Mouse (Mus musculus) MEL (cell line): Measurements from ENCODE around the gene Cdk5. TPM values are rescaled to one million over a fixed set of nuclear protein-coding genes. Genes with fewer than 3 reads are reported as not detected.
A peak's percentile ranks its signal among the peaks of the same experiment; 100 is the strongest.

ENCODE experiments used
- DNase-seq: peaks from one replicate; pipeline ENCODE4 v3.0.0; 2011; ENCODE audit warnings: low read depth, low spot score
- H3K27ac ChIP-seq: 2 replicates; pipeline ENCODE4 v1.5.1; 2012; ENCODE audit warnings: low read depth, mild to moderate bottlenecking, control low read depth, low read length, moderate library complexity; ENCODE audit not compliant: control insufficient read depth
- H3K27me3 ChIP-seq, 2 experiments: fragments of 150-350 bp in 1 of 2; sonication (generic) in 1 of 2; 2 replicates each; pipeline ENCODE4 v1.6.1; 2012; ENCODE audit warnings: low read length in 2 of 2, mild to moderate bottlenecking in 2 of 2, improper control_type of control experiment in 1 of 2, moderate library complexity in 1 of 2; ENCODE audit not compliant: insufficient read depth in 2 of 2, control insufficient read depth in 1 of 2
- H3K36me3 ChIP-seq, 2 experiments: 2 replicates each; pipeline ENCODE4 v1.6.1; 2012 to 2014; ENCODE audit warnings: low read length in 2 of 2, improper control_type of control experiment in 1 of 2, inconsistent platforms in 1 of 2, mild to moderate bottlenecking in 1 of 2; ENCODE audit not compliant: insufficient read depth in 2 of 2, control insufficient read depth in 1 of 2
- H3K4me1 ChIP-seq, 2 experiments: fragments of 150-350 bp in 1 of 2; sonication (generic) in 1 of 2; 2 replicates each; pipeline ENCODE4 v1.6.1; 2012; ENCODE audit warnings: low read length in 2 of 2, improper control_type of control experiment in 1 of 2, mild to moderate bottlenecking in 1 of 2; ENCODE audit not compliant: insufficient read depth in 2 of 2, control insufficient read depth in 1 of 2
- H3K4me3 ChIP-seq, 2 experiments: fragments of 150-350 bp in 1 of 2; sonication (generic) in 1 of 2; 2 replicates each; pipeline ENCODE4 v1.5.1; 2012; ENCODE audit warnings: low read depth in 2 of 2, low read length in 2 of 2, mild to moderate bottlenecking in 2 of 2, moderate library complexity in 2 of 2, control low read depth in 1 of 2, improper control_type of control experiment in 1 of 2; ENCODE audit not compliant: control insufficient read depth in 1 of 2, insufficient read depth in 1 of 2
- H3K79me2 ChIP-seq: 2 replicates; pipeline ENCODE4 v1.6.1; 2012; ENCODE audit warnings: mild to moderate bottlenecking, low read length, moderate library complexity; ENCODE audit not compliant: control insufficient read depth, poor library complexity, insufficient read depth
- H3K9ac ChIP-seq: 2 replicates; pipeline ENCODE4 v1.6.1; 2012; ENCODE audit warnings: low read depth, mild to moderate bottlenecking, control low read depth, low read length, moderate library complexity; ENCODE audit not compliant: control insufficient read depth, poor library complexity, severe bottlenecking
- H3K9me3 ChIP-seq: fragments of 150-350 bp; sonication (generic); replicated peaks from 2 replicates; pipeline ENCODE4 v1.6.1; 2012; ENCODE audit warnings: mild to moderate bottlenecking, low read length, improper control_type of control experiment, moderate library complexity; ENCODE audit not compliant: insufficient read depth
- BHLHE40 ChIP-seq: IDR thresholded peaks from 2 replicates; pipeline ENCODE4 v1.6.1; 2012; ENCODE audit warnings: low read depth, mild to moderate bottlenecking, inconsistent platforms, low read length, improper control_type of control experiment, borderline replicate concordance
- CHD1 ChIP-seq: IDR thresholded peaks from 2 replicates; pipeline ENCODE4 v1.6.1; 2012; ENCODE audit warnings: low read depth, mild to moderate bottlenecking, inconsistent platforms, low read length, improper control_type of control experiment
- CHD2 ChIP-seq: IDR thresholded peaks from 2 replicates; pipeline ENCODE4 v1.6.1; 2011; ENCODE audit warnings: low read length, improper control_type of control experiment
- CTCF ChIP-seq, 3 experiments: IDR thresholded peaks in 2 of 3; conservative IDR thresholded peaks in 1 of 3; 2 replicates each; pipeline ENCODE4 v1.5.1; 2011 to 2012; ENCODE audit warnings: low read length in 3 of 3, low read depth in 2 of 3, mild to moderate bottlenecking in 2 of 3, improper control_type of control experiment in 1 of 3, inconsistent platforms in 1 of 3, mixed read lengths in 1 of 3, moderate library complexity in 1 of 3; ENCODE audit not compliant: control insufficient read depth in 1 of 3, insufficient read depth in 1 of 3, poor library complexity in 1 of 3, severe bottlenecking in 1 of 3
- E2F4 ChIP-seq: IDR thresholded peaks from 2 replicates; pipeline ENCODE4 v1.6.1; 2011; ENCODE audit warnings: low read depth, low read length, improper control_type of control experiment, borderline replicate concordance
- ELF1 ChIP-seq: IDR thresholded peaks from 2 replicates; pipeline ENCODE4 v1.6.1; 2014; ENCODE audit warnings: low read depth, mild to moderate bottlenecking, inconsistent platforms, low read length, improper control_type of control experiment, moderate library complexity
- EP300 ChIP-seq, 2 experiments: IDR thresholded peaks; 2 replicates each; pipeline ENCODE4 v1.6.1; 2011; ENCODE audit warnings: improper control_type of control experiment in 2 of 2, low read length in 2 of 2, low read depth in 1 of 2, mild to moderate bottlenecking in 1 of 2
- ETS1 ChIP-seq: IDR thresholded peaks from 2 replicates; pipeline ENCODE4 v1.6.1; 2012; ENCODE audit warnings: low read depth, mild to moderate bottlenecking, inconsistent platforms, low read length, improper control_type of control experiment, moderate library complexity
- GATA1 ChIP-seq: IDR thresholded peaks from 2 replicates; pipeline ENCODE4 v1.6.1; 2011; ENCODE audit warnings: low read depth, low read length, improper control_type of control experiment
- HCFC1 ChIP-seq: IDR thresholded peaks from 2 replicates; pipeline ENCODE4 v1.6.1; 2012; ENCODE audit warnings: low read depth, mild to moderate bottlenecking, inconsistent platforms, low read length, improper control_type of control experiment, moderate library complexity
- JUND ChIP-seq: IDR thresholded peaks from 2 replicates; pipeline ENCODE4 v1.6.1; 2011; ENCODE audit warnings: low read depth, mild to moderate bottlenecking, improper control_type of control experiment, low read length
- KAT2A ChIP-seq: conservative IDR thresholded peaks from 2 replicates; pipeline ENCODE4 v1.6.1; 2012; ENCODE audit warnings: low read depth, low read length, improper control_type of control experiment, inconsistent platforms
- MAFK ChIP-seq: IDR thresholded peaks from 2 replicates; pipeline ENCODE4 v1.6.1; 2011; ENCODE audit warnings: low read depth, mild to moderate bottlenecking, low read length, improper control_type of control experiment, borderline replicate concordance
- MAX ChIP-seq: IDR thresholded peaks from 2 replicates; pipeline ENCODE4 v1.6.1; 2011; ENCODE audit warnings: low read length, improper control_type of control experiment
- MAZ ChIP-seq: IDR thresholded peaks from 2 replicates; pipeline ENCODE4 v1.6.1; 2012; ENCODE audit warnings: low read depth, mild to moderate bottlenecking, inconsistent platforms, low read length, improper control_type of control experiment
- MEF2A ChIP-seq: IDR thresholded peaks from 2 replicates; pipeline ENCODE4 v1.6.1; 2014; ENCODE audit warnings: low read depth, mild to moderate bottlenecking, inconsistent platforms, low read length, improper control_type of control experiment; ENCODE audit not compliant: poor library complexity, insufficient replicate concordance, severe bottlenecking; ENCODE audit errors: extremely low read depth
- MXI1 ChIP-seq: IDR thresholded peaks from 2 replicates; pipeline ENCODE4 v1.6.1; 2011; ENCODE audit warnings: mild to moderate bottlenecking, low read depth, low read length, improper control_type of control experiment
- MYB ChIP-seq: IDR thresholded peaks from 2 replicates; pipeline ENCODE4 v1.6.1; 2011; ENCODE audit warnings: mild to moderate bottlenecking, low read depth, low read length, improper control_type of control experiment
- MYC ChIP-seq: IDR thresholded peaks from 2 replicates; pipeline ENCODE4 v1.6.1; 2011; ENCODE audit warnings: low read depth, mild to moderate bottlenecking, low read length, improper control_type of control experiment, moderate library complexity
- NELFE ChIP-seq: IDR thresholded peaks from 2 replicates; pipeline ENCODE4 v1.6.1; 2011; ENCODE audit warnings: low read depth, low read length, improper control_type of control experiment
- NRF1 ChIP-seq: IDR thresholded peaks from 2 replicates; pipeline ENCODE4 v1.6.1; 2014; ENCODE audit warnings: low read depth, mild to moderate bottlenecking, inconsistent platforms, low read length, improper control_type of control experiment, moderate library complexity; ENCODE audit not compliant: poor library complexity, insufficient read depth, severe bottlenecking
- POLR2A ChIP-seq, 2 experiments: IDR thresholded peaks; 2 replicates each; pipeline ENCODE4 v1.6.1; 2011 to 2012; ENCODE audit warnings: low read length in 2 of 2, mild to moderate bottlenecking in 2 of 2, control low read depth in 1 of 2, improper control_type of control experiment in 1 of 2, low read depth in 1 of 2, moderate library complexity in 1 of 2; ENCODE audit not compliant: control insufficient read depth in 1 of 2, insufficient read depth in 1 of 2, poor library complexity in 1 of 2
- POLR2AphosphoS5 ChIP-seq: IDR thresholded peaks from 2 replicates; pipeline ENCODE4 v1.6.1; 2012; ENCODE audit warnings: low read depth, borderline replicate concordance, mild to moderate bottlenecking, inconsistent platforms, low read length, moderate library complexity, mixed read lengths
- RAD21 ChIP-seq: IDR thresholded peaks from 2 replicates; pipeline ENCODE4 v1.6.1; 2011; ENCODE audit warnings: mild to moderate bottlenecking, low read depth, low read length, improper control_type of control experiment
- RCOR1 ChIP-seq: IDR thresholded peaks from 2 replicates; pipeline ENCODE4 v1.6.1; 2012; ENCODE audit warnings: low read depth, mild to moderate bottlenecking, inconsistent platforms, low read length, improper control_type of control experiment
- SIN3A ChIP-seq: IDR thresholded peaks from 2 replicates; pipeline ENCODE4 v1.6.1; 2012; ENCODE audit warnings: low read length, improper control_type of control experiment, inconsistent platforms
- SMC3 ChIP-seq: IDR thresholded peaks from 2 replicates; pipeline ENCODE4 v1.6.1; 2011; ENCODE audit warnings: low read depth, low read length, improper control_type of control experiment
- TAL1 ChIP-seq: IDR thresholded peaks from 2 replicates; pipeline ENCODE4 v1.6.1; 2012; ENCODE audit warnings: mild to moderate bottlenecking, inconsistent platforms, low read length, moderate library complexity, mixed read lengths
- TBP ChIP-seq: IDR thresholded peaks from 2 replicates; pipeline ENCODE4 v1.8.0; 2011; ENCODE audit warnings: low read depth, low read length, improper control_type of control experiment
- TCF12 ChIP-seq: IDR thresholded peaks from 2 replicates; pipeline ENCODE4 v1.6.1; 2014; ENCODE audit warnings: low read depth, mild to moderate bottlenecking, inconsistent platforms, low read length, improper control_type of control experiment, moderate library complexity
- UBTF ChIP-seq: IDR thresholded peaks from 2 replicates; pipeline ENCODE4 v1.6.1; 2012; ENCODE audit warnings: low read depth, mild to moderate bottlenecking, inconsistent platforms, low read length, improper control_type of control experiment, moderate library complexity, borderline replicate concordance; ENCODE audit not compliant: insufficient read depth
- USF1 ChIP-seq: IDR thresholded peaks from 2 replicates; pipeline ENCODE4 v1.6.1; 2014; ENCODE audit warnings: low read depth, mild to moderate bottlenecking, inconsistent platforms, low read length, improper control_type of control experiment, moderate library complexity
- USF2 ChIP-seq, 2 experiments: IDR thresholded peaks; 2 replicates each; pipeline ENCODE4 v1.6.1; 2011 to 2012; ENCODE audit warnings: improper control_type of control experiment in 2 of 2, low read length in 2 of 2, borderline replicate concordance in 1 of 2, inconsistent platforms in 1 of 2, low read depth in 1 of 2, mild to moderate bottlenecking in 1 of 2; ENCODE audit not compliant: insufficient read depth in 1 of 2
- ZC3H11A ChIP-seq: IDR thresholded peaks from 2 replicates; pipeline ENCODE4 v1.6.1; 2012; ENCODE audit warnings: low read depth, mild to moderate bottlenecking, inconsistent platforms, low read length, improper control_type of control experiment
- ZKSCAN1 ChIP-seq: IDR thresholded peaks from 2 replicates; pipeline ENCODE4 v1.6.1; 2012; ENCODE audit warnings: low read depth, mild to moderate bottlenecking, inconsistent platforms, low read length, improper control_type of control experiment, moderate library complexity
- ZMIZ1 ChIP-seq: IDR thresholded peaks from 2 replicates; pipeline ENCODE4 v1.6.1; 2012; ENCODE audit warnings: low read depth, mild to moderate bottlenecking, inconsistent platforms, low read length, improper control_type of control experiment, moderate library complexity
- ZNF384 ChIP-seq: IDR thresholded peaks from 2 replicates; pipeline ENCODE4 v1.6.1; 2012; ENCODE audit warnings: low read depth, mild to moderate bottlenecking, inconsistent platforms, low read length, improper control_type of control experiment
- polyA plus RNA-seq, 2 experiments: library from polyadenylated mRNA; stranded (reverse) in 1 of 2; unstranded in 1 of 2; fragments of >175 nt in 1 of 2; fragments of >200 nt in 1 of 2; gene quantifications; 2 replicates each; pipeline versions ENCODE4 v1.2.1 to v1.2.4; 2012; ENCODE audit warnings: low replicate concordance in 2 of 2, low read depth in 1 of 2; ENCODE audit not compliant: insufficient read length in 2 of 2, insufficient read depth in 1 of 2, missing spikeins in 1 of 2
- total RNA-seq: library from RNA; depleted of rRNA; stranded (reverse); fragments of 300-350 nt; gene quantifications from 2 replicates; pipeline ENCODE4 v1.2.3, GENCODE M21; 2012

Gene Cdk5
- total and polyA plus RNA-seq, 3 experiments = 24.8 to 82.6 TPM; not detected in 1

DNA sequence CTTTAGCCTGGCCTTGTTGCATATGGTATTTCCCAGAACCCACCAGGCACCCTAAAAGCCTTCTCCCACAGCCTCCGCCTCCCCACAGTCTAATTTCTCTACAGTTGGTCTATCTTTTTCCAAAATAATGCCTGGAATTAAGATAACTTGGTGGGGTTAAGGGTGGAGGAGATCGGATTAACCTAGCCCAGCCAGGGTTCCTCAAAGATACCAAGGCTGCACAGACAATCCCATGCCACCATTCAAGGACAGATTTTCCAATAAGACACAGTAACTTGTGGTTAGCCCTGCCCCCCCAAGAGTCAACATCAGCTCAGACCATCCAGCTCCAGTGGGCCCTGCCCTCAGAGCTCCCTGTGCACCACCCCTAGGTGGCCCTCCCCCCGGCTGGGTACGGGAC lies 42.8 kb downstream of the Cdk5 start:
- Histone ChIP-seq H3K9ac (peak overlapping the region; percentile 48), H3K79me2 (no peaks in the 10 kb centered on the region; the same call in 1 of the 2 replicates), H3K27ac (peak overlapping the region; percentile 77; the same call in 1 of the 2 replicates), H3K9me3 (no peaks in the 10 kb centered on the region), H3K36me3 (peaks cover 0 to 52% of the 10 kb centered on the region in 2 experiments; a peak in 2 of 4 replicates), H3K4me3 (peak overlapping the region in 1 of 2 experiments; percentile 18; a peak in 1 of 4 replicates), H3K4me1 (peaks cover 22 to 72% of the 10 kb centered on the region in 2 experiments), H3K27me3 (no peaks in the 10 kb centered on the region)
- peak; percentile 89 for DNase-seq
- peak; percentile 94 for TF ChIP-seq MYB
- no peak for TF ChIP-seq POLR2AphosphoS5
- no peak; the same call in 1 of the 2 replicates for TF ChIP-seq MXI1
- TF ChIP-seq SMC3 = no peak
- no peak for TF ChIP-seq JUND
- TF ChIP-seq ETS1 = peak; percentile 84
- peak; percentile 16; the same call in 1 of the 2 replicates for TF ChIP-seq MAFK
- TF ChIP-seq EP300 (IDR thresholded peaks at IDR 0.05; ENCODE audit: low read depth in 1 of 2, low read length in 2 of 2) = peak; percentile 95 to 98
- no peak for TF ChIP-seq KAT2A
- TF ChIP-seq NRF1 = no peak
- no peak for TF ChIP-seq MEF2A
- no peak for TF ChIP-seq RAD21
- TF ChIP-seq GATA1 = peak; percentile 96
- no peak; the same call in 1 of the 2 replicates for TF ChIP-seq ELF1
- TF ChIP-seq ZNF384 = no peak
- peak; percentile 92 for TF ChIP-seq SIN3A
- no peak for TF ChIP-seq POLR2A (IDR thresholded peaks at IDR 0.05; ENCODE audit: control insufficient read depth in 1 of 2, insufficient read depth in 1 of 2, low read depth in 1 of 2, low read length in 2 of 2, poor library complexity in 1 of 2)
- TF ChIP-seq E2F4 = no peak
- no peak; the same call in 1 of the 2 replicates for TF ChIP-seq NELFE
- TF ChIP-seq CTCF (IDR thresholded peaks at IDR 0.05 in 2 of 3, conservative IDR thresholded peaks at IDR 0.05 in 1 of 3; ENCODE audit: control insufficient read depth in 1 of 3, insufficient read depth in 1 of 3, low read depth in 2 of 3, low read length in 3 of 3, poor library complexity in 1 of 3, severe bottlenecking in 1 of 3) = no peak
- no peak for TF ChIP-seq CHD1
- no peak for TF ChIP-seq ZC3H11A
- no peak for TF ChIP-seq ZMIZ1
- no peak; the same call in 1 of the 2 replicates for TF ChIP-seq CHD2
- TF ChIP-seq USF2 (IDR thresholded peaks at IDR 0.05; ENCODE audit: borderline replicate concordance in 1 of 2, insufficient read depth in 1 of 2, low read depth in 1 of 2, low read length in 2 of 2) = no peak
- TF ChIP-seq TAL1 = peak; percentile 79
- TF ChIP-seq RCOR1 = peak; percentile 97
- TF ChIP-seq MAX = no peak
- TF ChIP-seq TBP = peak; percentile 66
- TF ChIP-seq UBTF = no peak
- peak; percentile 53 for TF ChIP-seq MAZ
- TF ChIP-seq MYC = 0 out of 2 replicates have a peak, but pooled peaks have one; percentile 56
- no peak for TF ChIP-seq HCFC1
- TF ChIP-seq TCF12 = peak; percentile 97
- TF ChIP-seq BHLHE40 = no peak
- no peak for TF ChIP-seq ZKSCAN1
- no peak for TF ChIP-seq USF1
